Mouse (Mus musculus) forebrain, embryonic 12.5 days (tissue): ENCODE measurements around the gene Srgap1. TPM values are rescaled to one million over a fixed set of nuclear protein-coding genes. Genes with fewer than 3 reads are reported as not detected.

Experiments
- ATAC-seq: fragments of 200-750 bp; cut with Nextera tagmentation; 2 replicates; pipeline ENCODE4 v1.8.0; 2017; ENCODE audit warnings: moderate TSS enrichment; ENCODE audit not compliant: low FRiP score
- H3K27ac ChIP-seq: fragments of 300-500 bp; sonication (generic); 2 replicates; pipeline ENCODE4 v1.5.1; 2016; ENCODE audit warnings: mild to moderate bottlenecking
- H3K27me3 ChIP-seq: fragments of 300-500 bp; sonication (generic); 2 replicates; pipeline ENCODE4 v1.6.1; 2016; ENCODE audit warnings: mild to moderate bottlenecking
- H3K36me3 ChIP-seq: fragments of 300-500 bp; sonication (generic); replicated peaks from 2 replicates; pipeline ENCODE4 v1.6.1; 2016; ENCODE audit warnings: mild to moderate bottlenecking
- H3K4me1 ChIP-seq: fragments of 300-500 bp; sonication (generic); 2 replicates; pipeline ENCODE4 v1.6.1; 2016
- H3K4me2 ChIP-seq: fragments of 300-500 bp; sonication (generic); 2 replicates; pipeline ENCODE4 v1.6.1; 2016; ENCODE audit warnings: mild to moderate bottlenecking, moderate library complexity
- H3K4me3 ChIP-seq: fragments of 300-500 bp; sonication (generic); replicated peaks from 2 replicates; pipeline ENCODE4 v1.5.1; 2016; ENCODE audit warnings: mild to moderate bottlenecking
- H3K9ac ChIP-seq: fragments of 300-500 bp; sonication (generic); 2 replicates; pipeline ENCODE4 v1.6.1; 2016; ENCODE audit warnings: mild to moderate bottlenecking
- H3K9me3 ChIP-seq: fragments of 300-500 bp; sonication (generic); 2 replicates; pipeline ENCODE4 v1.6.1; 2016
- WGBS: fragments of 180-500 bp; shearing (Covaris S2); methylation state at CpG from one replicate; pipeline ENCODE4 v1.1.7; 2016; 5-methylcytosine and 5-hydroxymethylcytosine counted together
- polyA plus RNA-seq: library from polyadenylated mRNA; unstranded; fragments of >200 nt; fragmentation: Nextera tagmentation; extraction: Ambion mirVana; gene quantifications from 2 replicates; pipeline ENCODE4 v1.2.1, GENCODE M21; 2016

Srgap1 gene
- polyA plus RNA-seq, 1 experiment from 2014 or later, result 22.2 TPM

- Histone ChIP-seq H3K27ac (no peak overlapping the region), H3K36me3 (peaks cover 21% of the 10 kb centered on the region)
Measured at GRCm38 (mm10) chr10:121865503-121866239, 181.4 kb downstream of the Srgap1 start.

GRCm38 (mm10) chr10:121860924-121861323 lies 186.2 kb downstream of the Srgap1 start:
- no peak overlapping the region for H3K4me3 ChIP-seq
- no peaks in the 10 kb centered on the region for H3K27me3 ChIP-seq
- ATAC-seq, result no peak
- 62% methylated on average over 2 of the region's 2 CpGs for WGBS
- no peak overlapping the region for H3K9ac ChIP-seq
- no peaks in the 10 kb centered on the region for H3K36me3 ChIP-seq
- H3K9me3 ChIP-seq, result no peaks in the 10 kb centered on the region
- no peak overlapping the region for H3K27ac ChIP-seq
- H3K4me2 ChIP-seq, result no peak overlapping the region
- peaks cover 20% of the 10 kb centered on the region for H3K4me1 ChIP-seq

More at GRCm38 (mm10) chr10:121865503-121866239, 181.4 kb downstream of the Srgap1 start:
- H3K9ac ChIP-seq, result no peak overlapping the region
- no peak overlapping the region for H3K4me3 ChIP-seq
- H3K27me3 ChIP-seq, result no peaks in the 10 kb centered on the region
- ATAC-seq, result no peak
- no peak overlapping the region for H3K4me2 ChIP-seq
- peaks cover 9% of the 10 kb centered on the region for H3K4me1 ChIP-seq
- H3K9me3 ChIP-seq, result no peaks in the 10 kb centered on the region
- WGBS, result 80% methylated on average over 18 of the region's 18 CpGs

GRCm38 (mm10) chr10:121859803-121860571 lies 187.1 kb downstream of the Srgap1 start:
- no peak for ATAC-seq

GRCm38 (mm10) chr10:121858911-121859310 lies 188.2 kb downstream of the Srgap1 start:
- Histone ChIP-seq H3K4me2 (no peak overlapping the region), H3K27ac (no peak overlapping the region), H3K27me3 (no peaks in the 10 kb centered on the region), H3K9ac (no peak overlapping the region), H3K4me3 (no peak overlapping the region), H3K9me3 (no peaks in the 10 kb centered on the region), H3K36me3 (peaks cover 3% of the 10 kb centered on the region; the same call in 1 of the 2 replicates), H3K4me1 (peaks cover 17% of the 10 kb centered on the region)
- no peak for ATAC-seq
- 76% methylated on average over 2 of the region's 2 CpGs for WGBS

More at GRCm38 (mm10) chr10:121859803-121860571, 187.1 kb downstream of the Srgap1 start:
- Histone ChIP-seq H3K9me3 (no peaks in the 10 kb centered on the region), H3K4me1 (peaks cover 17% of the 10 kb centered on the region), H3K4me3 (no peak overlapping the region), H3K36me3 (peaks cover 3% of the 10 kb centered on the region; the same call in 1 of the 2 replicates), H3K9ac (no peak overlapping the region), H3K27me3 (no peaks in the 10 kb centered on the region), H3K4me2 (no peak overlapping the region), H3K27ac (peak overlapping the region; percentile 46; the same call in 1 of the 2 replicates)
- 57% methylated on average over 10 of the region's 10 CpGs for WGBS

GRCm38 (mm10) chr10:121858086-121858485 lies 189.0 kb downstream of the Srgap1 start:
- Histone ChIP-seq H3K36me3 (peaks cover 6% of the 10 kb centered on the region; the same call in 1 of the 2 replicates), H3K27me3 (no peaks in the 10 kb centered on the region), H3K4me1 (peaks cover 17% of the 10 kb centered on the region), H3K9ac (no peak overlapping the region), H3K4me2 (no peak overlapping the region), H3K27ac (no peak overlapping the region), H3K4me3 (no peak overlapping the region), H3K9me3 (no peaks in the 10 kb centered on the region)
- no peak for ATAC-seq
- WGBS, result 83% methylated on average over 1 of the region's 1 CpGs

- Histone ChIP-seq H3K9me3 (no peaks in the 10 kb centered on the region), H3K4me2 (no peak overlapping the region), H3K4me1 (peaks cover 13% of the 10 kb centered on the region), H3K4me3 (no peak overlapping the region), H3K27ac (no peak overlapping the region), H3K36me3 (peaks cover 17% of the 10 kb centered on the region; the same call in 1 of the 2 replicates), H3K9ac (no peak overlapping the region), H3K27me3 (no peaks in the 10 kb centered on the region)
- ATAC-seq, result no peak
- 91% methylated on average over 7 of the region's 7 CpGs for whole genome bisulfite sequencing
Measured at GRCm38 (mm10) chr10:121855863-121856446, 191.2 kb downstream of the Srgap1 start.

- H3K9ac ChIP-seq, result no peak overlapping the region
- H3K4me1 ChIP-seq, result no peaks in the 10 kb centered on the region
- 38% methylated on average over 14 of the region's 14 CpGs for WGBS
- H3K4me2 ChIP-seq, result no peak overlapping the region
- no peak for ATAC-seq
- H3K9me3 ChIP-seq, result no peaks in the 10 kb centered on the region
- H3K36me3 ChIP-seq, result peaks cover 17% of the 10 kb centered on the region; the same call in 1 of the 2 replicates
- H3K27ac ChIP-seq, result no peak overlapping the region
- H3K27me3 ChIP-seq, result no peaks in the 10 kb centered on the region
- no peak overlapping the region for H3K4me3 ChIP-seq
Measured at GRCm38 (mm10) chr10:121853385-121853808, 193.7 kb downstream of the Srgap1 start.

GRCm38 (mm10) chr10:121849496-121849895 lies 197.6 kb downstream of the Srgap1 start:
- H3K27me3 ChIP-seq, result no peaks in the 10 kb centered on the region
- H3K27ac ChIP-seq, result no peak overlapping the region
- H3K9ac ChIP-seq, result no peak overlapping the region
- H3K36me3 ChIP-seq, result peaks cover 14% of the 10 kb centered on the region; the same call in 1 of the 2 replicates
- 92% methylated on average over 2 of the region's 2 CpGs for WGBS
- H3K9me3 ChIP-seq, result no peaks in the 10 kb centered on the region
- H3K4me1 ChIP-seq, result no peaks in the 10 kb centered on the region
- H3K4me2 ChIP-seq, result no peak overlapping the region
- ATAC-seq, result no peak
- no peak overlapping the region for H3K4me3 ChIP-seq

- 94% methylated on average over 7 of the region's 7 CpGs for WGBS
- H3K9ac ChIP-seq, result no peak overlapping the region
- H3K4me1 ChIP-seq, result no peaks in the 10 kb centered on the region
- no peak for ATAC-seq
- H3K9me3 ChIP-seq, result no peaks in the 10 kb centered on the region
- peaks cover under 1% of the 10 kb centered on the region for H3K36me3 ChIP-seq
- H3K4me2 ChIP-seq, result no peak overlapping the region
- H3K4me3 ChIP-seq, result no peak overlapping the region
- H3K27ac ChIP-seq, result no peak overlapping the region
- H3K27me3 ChIP-seq, result no peaks in the 10 kb centered on the region
Measured at GRCm38 (mm10) chr10:121845677-121846076, 201.4 kb downstream of the Srgap1 start.

- Histone ChIP-seq H3K36me3 (peaks cover 18% of the 10 kb centered on the region), H3K9me3 (no peaks in the 10 kb centered on the region), H3K27me3 (no peaks in the 10 kb centered on the region), H3K4me3 (no peak overlapping the region), H3K27ac (peak overlapping the region; percentile 43; the same call in 1 of the 2 replicates), H3K4me1 (0 out of 2 replicates have a peak, but pooled peaks cover 2% of the 10 kb centered on the region), H3K9ac (no peak overlapping the region), H3K4me2 (no peak overlapping the region)
- 79% methylated on average over 16 of the region's 16 CpGs for WGBS
- peak; percentile 30; the same call in 1 of the 2 replicates for ATAC-seq
Measured at GRCm38 (mm10) chr10:121837166-121837898, 209.8 kb downstream of the Srgap1 start.

- H3K4me1 ChIP-seq, result 0 out of 2 replicates have a peak, but pooled peaks cover 2% of the 10 kb centered on the region
- 68% methylated on average over 18 of the region's 18 CpGs for WGBS
- 0 out of 2 replicates have a peak overlapping the region, but pooled peaks have one; percentile 43 for H3K27ac ChIP-seq
- H3K36me3 ChIP-seq, result peaks cover 18% of the 10 kb centered on the region
- H3K9ac ChIP-seq, result no peak overlapping the region
- H3K4me3 ChIP-seq, result no peak overlapping the region
- H3K9me3 ChIP-seq, result no peaks in the 10 kb centered on the region
- H3K4me2 ChIP-seq, result no peak overlapping the region
- H3K27me3 ChIP-seq, result no peaks in the 10 kb centered on the region
- no peak for ATAC-seq
Measured at GRCm38 (mm10) chr10:121836507-121837165, 210.5 kb downstream of the Srgap1 start.
